Mouse (Mus musculus): ENCODE data around the gene Cdhr2. TPM values are rescaled to one million over a fixed set of nuclear protein-coding genes. Genes with fewer than 3 reads are reported as not detected.

The Cdhr2 gene
- polyA plus RNA-seq, 1 experiment from 2014 or later: 9.9 TPM

GRCm38 (mm10) chr13:54766192-54766768, 65.0 kb downstream of the Cdhr2 start, which contains the start of gene Sncb:
Gene Sncb, minus strand, starts transcription at chr13:54766595.
- H3K36me3 ChIP-seq: no peaks in the 10 kb centered on the region
- WGBS (ENCODE audit: insufficient replicate concordance): 3% methylated on average over 33 of the region's 35 CpGs
- H3K27ac ChIP-seq: no peak within 1 kb of the TSS
- peaks cover 64% of the 10 kb centered on the region for H3K27me3 ChIP-seq (replicated peaks)
- H3K9me3 ChIP-seq (replicated peaks): 0 out of 2 replicates have a peak, but pooled peaks cover 4% of the 10 kb centered on the region
- no peak within 1 kb of the TSS for H3K9ac ChIP-seq
- ATAC-seq: no peak
- peak within 1 kb of the TSS; percentile 47 for H3K4me2 ChIP-seq
- peaks cover 10% of the 10 kb centered on the region; the same call in 1 of the 2 replicates for H3K4me1 ChIP-seq
- H3K4me3 ChIP-seq: peak within 1 kb of the TSS; percentile 20

- ATAC-seq: no peak
- Histone ChIP-seq H3K4me2 (no peak overlapping the region), H3K27ac (no peak overlapping the region), H3K4me1 (peaks cover 10% of the 10 kb centered on the region; the same call in 1 of the 2 replicates), H3K27me3 (replicated peaks) (peaks cover 58% of the 10 kb centered on the region), H3K36me3 (no peaks in the 10 kb centered on the region), H3K9me3 (replicated peaks) (0 out of 2 replicates have a peak, but pooled peaks cover 4% of the 10 kb centered on the region), H3K4me3 (no peak overlapping the region), H3K9ac (no peak overlapping the region)
- 65% methylated on average over 4 of the region's 4 CpGs for WGBS (ENCODE audit: insufficient replicate concordance)
Observed at GRCm38 (mm10) chr13:54767012-54767411, 65.8 kb downstream of the Cdhr2 start.

- H3K27me3 ChIP-seq (replicated peaks): 0 out of 2 replicates have a peak, but pooled peaks cover 4% of the 10 kb centered on the region
- no peak overlapping the region for H3K4me2 ChIP-seq
- 0 out of 2 replicates have a peak, but pooled peaks cover 4% of the 10 kb centered on the region for H3K9me3 ChIP-seq (replicated peaks)
- no peak for ATAC-seq
- no peak overlapping the region for H3K4me3 ChIP-seq
- 65% methylated on average over 3 of the region's 3 CpGs for WGBS (ENCODE audit: insufficient replicate concordance)
- no peak overlapping the region for H3K9ac ChIP-seq
- H3K4me1 ChIP-seq: no peaks in the 10 kb centered on the region
- no peak overlapping the region for H3K27ac ChIP-seq
- H3K36me3 ChIP-seq: no peaks in the 10 kb centered on the region
Observed at GRCm38 (mm10) chr13:54780592-54780991, 79.3 kb downstream of the Cdhr2 start.

- peaks cover 5% of the 10 kb centered on the region; the same call in 1 of the 2 replicates for H3K27me3 ChIP-seq (replicated peaks)
- no peak overlapping the region for H3K9ac ChIP-seq
- H3K9me3 ChIP-seq (replicated peaks): 0 out of 2 replicates have a peak, but pooled peaks cover under 1% of the 10 kb centered on the region
- H3K4me3 ChIP-seq: no peak overlapping the region
- H3K4me2 ChIP-seq: no peak overlapping the region
- H3K36me3 ChIP-seq: no peaks in the 10 kb centered on the region
- 60% methylated on average over 3 of the region's 3 CpGs for WGBS (ENCODE audit: insufficient replicate concordance)
- no peak overlapping the region for H3K27ac ChIP-seq
- H3K4me1 ChIP-seq: no peaks in the 10 kb centered on the region
- ATAC-seq: no peak
Observed at GRCm38 (mm10) chr13:54781086-54781485, 79.8 kb downstream of the Cdhr2 start.

GRCm38 (mm10) chr13:54783235-54783634, 82.0 kb downstream of the Cdhr2 start:
- Histone ChIP-seq H3K36me3 (no peaks in the 10 kb centered on the region), H3K4me3 (no peak overlapping the region), H3K9ac (no peak overlapping the region), H3K27me3 (replicated peaks) (peaks cover 9% of the 10 kb centered on the region; the same call in 1 of the 2 replicates), H3K9me3 (replicated peaks) (no peaks in the 10 kb centered on the region), H3K4me2 (no peak overlapping the region), H3K4me1 (no peaks in the 10 kb centered on the region), H3K27ac (no peak overlapping the region)
- WGBS (ENCODE audit: insufficient replicate concordance): 23% methylated on average over 2 of the region's 2 CpGs
- no peak for ATAC-seq

- Histone ChIP-seq H3K9ac (no peak within 1 kb of the TSS), H3K36me3 (no peaks in the 10 kb centered on the region), H3K27me3 (replicated peaks) (peaks cover 12% of the 10 kb centered on the region; the same call in 1 of the 2 replicates), H3K4me2 (no peak within 1 kb of the TSS), H3K4me1 (no peaks in the 10 kb centered on the region), H3K4me3 (no peak within 1 kb of the TSS), H3K9me3 (replicated peaks) (no peaks in the 10 kb centered on the region), H3K27ac (no peak within 1 kb of the TSS)
- WGBS (ENCODE audit: insufficient replicate concordance): 58% methylated on average over 4 of the region's 4 CpGs
- ATAC-seq: no peak
Observed at GRCm38 (mm10) chr13:54783698-54784097, 82.4 kb downstream of the Cdhr2 start, which contains the start of gene Eif4e1b. Gene Eif4e1b, plus strand, starts transcription at chr13:54783998.

Other genes starting within 250 kb of the Cdhr2 start
- gene Thoc3, start 232.6 kb upstream of the Cdhr2 start, polyA plus RNA-seq (2016; fragmentation: Nextera tagmentation; extraction: Ambion mirVana): 77.6 and 78.0 TPM in 2 replicates
- 4.0 and 4.3 TPM in 2 replicates for gene Simc1, start 197.7 kb upstream of the Cdhr2 start, polyA plus RNA-seq (2016; fragmentation: Nextera tagmentation; extraction: Ambion mirVana)
- 66.8 and 69.3 TPM in 2 replicates for gene 4833439L19Rik, start 136.0 kb upstream of the Cdhr2 start, polyA plus RNA-seq (2016; fragmentation: Nextera tagmentation; extraction: Ambion mirVana)
- gene Arl10, start 126.4 kb upstream of the Cdhr2 start, polyA plus RNA-seq (2016; fragmentation: Nextera tagmentation; extraction: Ambion mirVana): 10.7 and 10.9 TPM in 2 replicates
- gene Nop16, start 111.4 kb upstream of the Cdhr2 start, polyA plus RNA-seq (2016; fragmentation: Nextera tagmentation; extraction: Ambion mirVana): 82.4 and 85.5 TPM in 2 replicates
- gene Higd2a, start 111.3 kb upstream of the Cdhr2 start, polyA plus RNA-seq (2016; fragmentation: Nextera tagmentation; extraction: Ambion mirVana): 127 and 135 TPM in 2 replicates
- 51.2 and 52.6 TPM in 2 replicates for gene Cltb, start 90.1 kb upstream of the Cdhr2 start, polyA plus RNA-seq (2016; fragmentation: Nextera tagmentation; extraction: Ambion mirVana)
- gene Faf2, start 79.7 kb upstream of the Cdhr2 start, polyA plus RNA-seq (2016; fragmentation: Nextera tagmentation; extraction: Ambion mirVana): 35.3 and 39.9 TPM in 2 replicates
- 36.8 and 38.4 TPM in 2 replicates for gene Rnf44, start 7.6 kb upstream of the Cdhr2 start, polyA plus RNA-seq (2016; fragmentation: Nextera tagmentation; extraction: Ambion mirVana)
- 0.23 and 0.35 TPM in 2 replicates for gene Gprin1, start 48.4 kb downstream of the Cdhr2 start, polyA plus RNA-seq (2016; fragmentation: Nextera tagmentation; extraction: Ambion mirVana)
- gene Sncb, start 65.1 kb downstream of the Cdhr2 start, polyA plus RNA-seq (2016; fragmentation: Nextera tagmentation; extraction: Ambion mirVana): not detected in 2 replicates
- not detected in 2 replicates for gene Eif4e1b, start 82.5 kb downstream of the Cdhr2 start, polyA plus RNA-seq (2016; fragmentation: Nextera tagmentation; extraction: Ambion mirVana)
- gene Tspan17, start 87.9 kb downstream of the Cdhr2 start, polyA plus RNA-seq (2016; fragmentation: Nextera tagmentation; extraction: Ambion mirVana): 1.8 and 2.3 TPM in 2 replicates
- 0.97 and 1.1 TPM in 2 replicates for gene Unc5a, start 247.9 kb downstream of the Cdhr2 start, polyA plus RNA-seq (2016; fragmentation: Nextera tagmentation; extraction: Ambion mirVana)

Measured in liver, embryonic 12.5 days (tissue).